Mouse (Mus musculus) ES-E14 (cell line): ENCODE results near the gene Tgfbr2. TPM values are rescaled to one million over a fixed set of nuclear protein-coding genes. Genes with fewer than 3 reads are reported as not detected.
"Not testable (repeated sequence)": the region's sequence is repeated elsewhere in the genome, so short reads cannot be mapped to it uniquely, and the experiment has no call there.

Experiments used
- DNase-seq: peaks from one replicate; pipeline ENCODE4 v3.0.0-alpha.2; 2013; ENCODE audit warnings: low read depth, low spot score
- H3K27ac ChIP-seq: 2 replicates; pipeline ENCODE4 v1.5.1; 2012; ENCODE audit warnings: low read depth, mild to moderate bottlenecking, low read length, moderate library complexity, mixed read lengths; ENCODE audit not compliant: poor library complexity, insufficient read depth, severe bottlenecking
- H3K36me3 ChIP-seq: 2 replicates; pipeline ENCODE4 v1.6.1; 2012; ENCODE audit warnings: mild to moderate bottlenecking, low read length, moderate library complexity, mixed read lengths; ENCODE audit not compliant: control insufficient read depth, poor library complexity, insufficient read depth, severe bottlenecking
- H3K4me1 ChIP-seq, 2 experiments: fragments of 150-350 bp in 1 of 2; sonication (generic) in 1 of 2; 2 replicates each; pipeline ENCODE4 v1.6.1; 2012; ENCODE audit warnings: low read length in 2 of 2, mild to moderate bottlenecking in 1 of 2, mixed read lengths in 1 of 2; ENCODE audit not compliant: control insufficient read depth in 2 of 2, insufficient read depth in 2 of 2, poor library complexity in 1 of 2
- H3K4me3 ChIP-seq, 2 experiments: fragments of 150-350 bp in 1 of 2; sonication (generic) in 1 of 2; 2 replicates each; pipeline ENCODE4 v1.5.1; 2012; ENCODE audit warnings: low read length in 2 of 2, low read depth in 1 of 2, mild to moderate bottlenecking in 1 of 2, mixed read lengths in 1 of 2; ENCODE audit not compliant: insufficient read depth in 1 of 2, poor library complexity in 1 of 2, severe bottlenecking in 1 of 2
- H3K9ac ChIP-seq: 2 replicates; pipeline ENCODE4 v1.6.1; 2012; ENCODE audit warnings: low read depth, mild to moderate bottlenecking, low read length, mixed read lengths; ENCODE audit not compliant: poor library complexity, insufficient read depth, severe bottlenecking
- H3K9me3 ChIP-seq: fragments of 150-350 bp; sonication (generic); 2 replicates; pipeline ENCODE4 v1.6.1; 2012; ENCODE audit warnings: low read depth, mild to moderate bottlenecking, low read length; ENCODE audit not compliant: control insufficient read depth, insufficient read depth
- CHD2 ChIP-seq: IDR thresholded peaks from 2 replicates; pipeline ENCODE4 v1.6.1; 2014; ENCODE audit warnings: mild to moderate bottlenecking, low read depth, low read length, inconsistent platforms
- HCFC1 ChIP-seq: IDR thresholded peaks from 2 replicates; pipeline ENCODE4 v1.6.1; 2012; ENCODE audit warnings: low read length, inconsistent platforms, borderline replicate concordance; ENCODE audit not compliant: insufficient read depth
- MAFK ChIP-seq: IDR thresholded peaks from 2 replicates; pipeline ENCODE4 v1.6.1; 2014; ENCODE audit warnings: mild to moderate bottlenecking, low read depth, low read length, inconsistent platforms; ENCODE audit not compliant: insufficient read depth
- ZC3H11A ChIP-seq: IDR thresholded peaks from 2 replicates; pipeline ENCODE4 v1.6.1; 2012; ENCODE audit warnings: low read depth, mild to moderate bottlenecking, inconsistent platforms, low read length, borderline replicate concordance
- ZNF384 ChIP-seq: IDR thresholded peaks from 2 replicates; pipeline ENCODE4 v1.6.1; 2012; ENCODE audit warnings: low read depth, low read length, inconsistent platforms
- in situ Hi-C, 2 experiments: fragments of 600-800 bp; cut with MboI; formaldehyde crosslinking; loops; one replicate each; pipeline ENCODE4 v1.15.1; 2025; ENCODE audit warnings: low sequenced_read_pairs in 2 of 2, inconsistent platforms in 1 of 2; ENCODE audit not compliant: unreplicated experiment in 2 of 2
- total RNA-seq: library from RNA; depleted of rRNA; stranded (reverse); fragments of 300-350 nt; gene quantifications from 2 replicates; pipeline ENCODE4 v1.2.3, GENCODE M21; 2012

The Tgfbr2 gene
- total RNA-seq, 1 experiment = 5.1 TPM

DNA sequence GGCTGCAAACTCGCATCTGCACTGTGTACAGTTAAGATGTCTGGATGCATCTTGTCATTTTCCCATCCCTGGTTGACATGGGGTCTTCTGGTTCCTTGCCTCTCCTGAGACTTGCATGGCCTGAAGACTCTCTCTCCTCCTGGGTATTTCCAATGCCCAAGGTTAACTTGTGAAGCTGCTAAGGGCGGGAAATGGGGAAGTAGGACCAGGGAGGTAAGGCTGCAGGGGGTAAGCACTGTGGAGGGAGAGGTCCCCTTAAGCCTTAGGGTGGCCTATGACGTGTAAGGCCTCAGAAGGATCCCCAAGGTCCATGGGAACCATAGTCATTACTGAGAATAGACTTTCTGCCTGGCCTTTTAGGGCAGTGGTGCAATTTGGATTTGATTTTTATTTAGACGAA is 133.8 kb downstream of the Tgfbr2 start:
- Histone ChIP-seq H3K27ac (no peak overlapping the region), H3K4me1 (no peaks in the 10 kb centered on the region), H3K9me3 (no peaks in the 10 kb centered on the region), H3K9ac (no peak overlapping the region), H3K4me3 (no peak overlapping the region), H3K36me3 (no peaks in the 10 kb centered on the region)
- in situ Hi-C loops = no loop called here
- TF ChIP-seq ZNF384 (no peak), MAFK (no peak), HCFC1 (no peak), CHD2 (no peak), ZC3H11A (no peak)
- DNase-seq = no peak

GRCm38 (mm10) chr9:116040852-116041251 is 134.3 kb downstream of the Tgfbr2 start:
- H3K4me1 ChIP-seq, in situ Hi-C loops, H3K9me3 ChIP-seq: not testable (repeated sequence)

DNA sequence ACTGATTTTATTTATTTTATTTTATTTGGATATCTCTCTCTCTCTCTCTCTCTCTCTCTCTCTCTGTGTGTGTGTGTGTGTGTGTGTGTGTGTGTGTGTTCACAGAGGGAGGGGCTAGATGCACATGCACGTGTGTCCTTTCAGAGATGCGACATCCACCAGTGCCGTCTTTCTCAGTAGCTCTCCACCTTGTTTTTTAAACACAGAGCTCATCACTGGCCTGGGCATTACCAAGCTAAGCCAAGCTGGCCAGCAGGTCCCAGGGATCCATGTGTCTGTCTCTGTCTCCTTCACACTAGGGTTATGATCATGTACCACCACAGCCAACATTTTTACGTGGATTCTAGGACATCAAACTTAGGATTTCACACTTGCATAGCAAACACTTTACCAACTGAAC is 135.2 kb downstream of the Tgfbr2 start:
- no peak for DNase-seq
- no peak overlapping the region for H3K4me3 ChIP-seq
- no peaks in the 10 kb centered on the region for H3K4me1 ChIP-seq
- TF ChIP-seq HCFC1 (no peak), MAFK (no peak), CHD2 (no peak), ZNF384 (no peak), ZC3H11A (no peak)
- in situ Hi-C loops = no loop called here
- no peaks in the 10 kb centered on the region for H3K36me3 ChIP-seq
- H3K9ac ChIP-seq = no peak overlapping the region
- no peak overlapping the region for H3K27ac ChIP-seq
- no peaks in the 10 kb centered on the region for H3K9me3 ChIP-seq

More at GRCm38 (mm10) chr9:116040852-116041251, 134.3 kb downstream of the Tgfbr2 start:
- DNase-seq, H3K27ac ChIP-seq, H3K9ac ChIP-seq, H3K36me3 ChIP-seq, H3K4me3 ChIP-seq: not testable (repeated sequence)

- in situ Hi-C loops = no loop called here
- H3K4me3 ChIP-seq = no peak overlapping the region
- H3K9me3 ChIP-seq = no peaks in the 10 kb centered on the region
- H3K9ac ChIP-seq = no peak overlapping the region
- H3K27ac ChIP-seq = no peak overlapping the region
- no peaks in the 10 kb centered on the region for H3K4me1 ChIP-seq
- TF ChIP-seq HCFC1 = no peak
- no peak for TF ChIP-seq CHD2
- no peak for TF ChIP-seq ZNF384
- TF ChIP-seq ZC3H11A = no peak
- no peak for TF ChIP-seq MAFK
- DNase-seq = no peak
- H3K36me3 ChIP-seq = no peaks in the 10 kb centered on the region
Measured at GRCm38 (mm10) chr9:116038275-116038674, 136.9 kb downstream of the Tgfbr2 start.
